Mouse (Mus musculus) embryonic facial prominence, embryonic 11.5 days (tissue): ENCODE measurements at regions not wholly inside any gene's neighbourhood (a gene's known extent, or its start where the extent isn't known, plus 50 kb on each side); places are given as distances from the start of the nearest gene placed in this dataset.
A peak's percentile ranks its signal among the peaks of the same experiment; 100 is the strongest.

Experiments used
- ATAC-seq: fragments of 200-750 bp; cut with Nextera tagmentation; replicated peaks from 2 replicates; pipeline ENCODE4 v1.8.0; 2017; ENCODE audit warnings: low read depth; ENCODE audit not compliant: insufficient number of reproducible peaks, low FRiP score, low TSS enrichment
- DNase-seq: peaks from one replicate; pipeline ENCODE4 v3.0.0-alpha.2; 2015; ENCODE audit warnings: low spot score
- H3K27ac ChIP-seq: fragments of 300-500 bp; sonication (generic); replicated peaks from 2 replicates; pipeline ENCODE4 v1.5.1; 2014; ENCODE audit warnings: mild to moderate bottlenecking, low read depth, low read length, control low read depth
- H3K27me3 ChIP-seq: fragments of 300-500 bp; sonication (generic); 2 replicates; pipeline ENCODE4 v1.6.1; 2014; ENCODE audit warnings: mild to moderate bottlenecking, low read length, moderate library complexity, mixed read lengths; ENCODE audit not compliant: control insufficient read depth, insufficient read depth
- H3K36me3 ChIP-seq: fragments of 300-500 bp; sonication (generic); replicated peaks from 2 replicates; pipeline ENCODE4 v1.6.1; 2014; ENCODE audit warnings: low read depth, mild to moderate bottlenecking, low read length, moderate library complexity, mixed read lengths; ENCODE audit not compliant: control insufficient read depth, insufficient read depth
- H3K4me1 ChIP-seq: fragments of 300-500 bp; sonication (generic); 2 replicates; pipeline ENCODE4 v1.6.1; 2014; ENCODE audit warnings: low read length, mixed read lengths; ENCODE audit not compliant: control insufficient read depth, insufficient read depth
- H3K4me2 ChIP-seq: fragments of 300-500 bp; sonication (generic); 2 replicates; pipeline ENCODE4 v1.6.1; 2014; ENCODE audit warnings: low read depth, mild to moderate bottlenecking, control low read depth, low read length, moderate library complexity
- H3K4me3 ChIP-seq: fragments of 300-500 bp; sonication (generic); 2 replicates; pipeline ENCODE4 v1.5.1; 2014; ENCODE audit warnings: low read depth, low read length, control low read depth
- H3K9ac ChIP-seq: fragments of 300-500 bp; sonication (generic); replicated peaks from 2 replicates; pipeline ENCODE4 v1.6.1; 2014; ENCODE audit warnings: mild to moderate bottlenecking, control low read depth, low read length
- H3K9me3 ChIP-seq: fragments of 300-500 bp; sonication (generic); replicated peaks from 2 replicates; pipeline ENCODE4 v1.6.1; 2016; ENCODE audit warnings: mild to moderate bottlenecking, low read length, inconsistent platforms, mixed read lengths; ENCODE audit not compliant: control insufficient read depth
- WGBS: fragments of 180-500 bp; shearing (Covaris S2); extraction: QIAGEN DNeasy Blood & Tissue Kit; methylation state at CpG from one replicate; pipeline ENCODE4 v1.1.7; 2014; 5-methylcytosine and 5-hydroxymethylcytosine counted together

- DNase-seq: peak; percentile 86
- ATAC-seq: peak; percentile 83
- Histone ChIP-seq H3K4me1 (no peaks in the 10 kb centered on the region), H3K27ac (no peak overlapping the region), H3K9me3 (no peaks in the 10 kb centered on the region), H3K27me3 (no peaks in the 10 kb centered on the region), H3K36me3 (no peaks in the 10 kb centered on the region), H3K9ac (no peak overlapping the region), H3K4me3 (no peak overlapping the region), H3K4me2 (no peak overlapping the region)
- WGBS: 29% methylated on average over 7 of the region's 7 CpGs
Observed at GRCm38 (mm10) chr3:131940896-131941295, 144.2 kb upstream of the Dkk2 start.

- H3K9me3 ChIP-seq: no peaks in the 10 kb centered on the region
- no peak overlapping the region for H3K4me2 ChIP-seq
- no peaks in the 10 kb centered on the region for H3K27me3 ChIP-seq
- ATAC-seq (0 out of 2 replicates have a peak, but pooled peaks have one; percentile 52), DNase-seq (peak; percentile 21)
- H3K4me3 ChIP-seq: no peak overlapping the region
- no peaks in the 10 kb centered on the region for H3K36me3 ChIP-seq
- H3K27ac ChIP-seq: no peak overlapping the region
- 66% methylated on average over 24 of the region's 24 CpGs for WGBS
- no peaks in the 10 kb centered on the region for H3K4me1 ChIP-seq
- no peak overlapping the region for H3K9ac ChIP-seq
Observed at GRCm38 (mm10) chr3:131941961-131942753, 142.9 kb upstream of the Dkk2 start.

GRCm38 (mm10) chr3:131943436-131943835 lies 141.7 kb upstream of the Dkk2 start:
- H3K27me3 ChIP-seq: no peaks in the 10 kb centered on the region
- H3K27ac ChIP-seq: no peak overlapping the region
- ATAC-seq (no peak), DNase-seq (no peak)
- WGBS: 82% methylated on average over 7 of the region's 7 CpGs
- no peaks in the 10 kb centered on the region for H3K36me3 ChIP-seq
- no peak overlapping the region for H3K4me3 ChIP-seq
- no peaks in the 10 kb centered on the region for H3K9me3 ChIP-seq
- no peak overlapping the region for H3K9ac ChIP-seq
- H3K4me1 ChIP-seq: no peaks in the 10 kb centered on the region
- H3K4me2 ChIP-seq: no peak overlapping the region

- Histone ChIP-seq H3K4me3 (no peak overlapping the region), H3K36me3 (no peaks in the 10 kb centered on the region), H3K9me3 (no peaks in the 10 kb centered on the region), H3K4me2 (no peak overlapping the region), H3K27me3 (no peaks in the 10 kb centered on the region), H3K9ac (no peak overlapping the region), H3K27ac (no peak overlapping the region), H3K4me1 (no peaks in the 10 kb centered on the region)
- DNase-seq (no peak), ATAC-seq (no peak)
- WGBS: 92% methylated on average over 11 of the region's 11 CpGs
Observed at GRCm38 (mm10) chr3:131955771-131956170, 129.3 kb upstream of the Dkk2 start.

- DNase-seq (no peak), ATAC-seq (no peak)
- Histone ChIP-seq H3K27me3 (no peaks in the 10 kb centered on the region), H3K36me3 (no peaks in the 10 kb centered on the region), H3K27ac (no peak overlapping the region), H3K9me3 (no peaks in the 10 kb centered on the region), H3K4me1 (no peaks in the 10 kb centered on the region), H3K9ac (no peak overlapping the region), H3K4me2 (no peak overlapping the region), H3K4me3 (no peak overlapping the region)
- 94% methylated on average over 1 of the region's 1 CpGs for WGBS
Observed at GRCm38 (mm10) chr3:131960636-131961035, 124.5 kb upstream of the Dkk2 start.

GRCm38 (mm10) chr3:131961571-131961970 lies 123.5 kb upstream of the Dkk2 start:
- no peaks in the 10 kb centered on the region for H3K36me3 ChIP-seq
- H3K9me3 ChIP-seq: no peaks in the 10 kb centered on the region
- no peak overlapping the region for H3K4me2 ChIP-seq
- DNase-seq (no peak), ATAC-seq (no peak)
- no peaks in the 10 kb centered on the region for H3K27me3 ChIP-seq
- no peak overlapping the region for H3K4me3 ChIP-seq
- H3K27ac ChIP-seq: no peak overlapping the region
- H3K9ac ChIP-seq: no peak overlapping the region
- no peaks in the 10 kb centered on the region for H3K4me1 ChIP-seq

GRCm38 (mm10) chr3:131962870-131963269 lies 122.2 kb upstream of the Dkk2 start:
- no peak overlapping the region for H3K9ac ChIP-seq

GRCm38 (mm10) chr3:131964952-131965351 lies 120.1 kb upstream of the Dkk2 start:
- no peak overlapping the region for H3K27ac ChIP-seq
- 87% methylated on average over 9 of the region's 9 CpGs for WGBS
- no peak for ATAC-seq

More at GRCm38 (mm10) chr3:131962870-131963269, 122.2 kb upstream of the Dkk2 start:
- ATAC-seq: no peak
- no peaks in the 10 kb centered on the region for H3K36me3 ChIP-seq
- no peaks in the 10 kb centered on the region for H3K27me3 ChIP-seq
- no peaks in the 10 kb centered on the region for H3K4me1 ChIP-seq
- no peak for DNase-seq
- 85% methylated on average over 2 of the region's 2 CpGs for WGBS
- H3K9me3 ChIP-seq: no peaks in the 10 kb centered on the region
- H3K4me2 ChIP-seq: no peak overlapping the region
- no peak overlapping the region for H3K27ac ChIP-seq
- no peak overlapping the region for H3K4me3 ChIP-seq

More at GRCm38 (mm10) chr3:131964952-131965351, 120.1 kb upstream of the Dkk2 start:
- no peak overlapping the region for H3K4me2 ChIP-seq
- H3K4me1 ChIP-seq: no peaks in the 10 kb centered on the region
- no peaks in the 10 kb centered on the region for H3K36me3 ChIP-seq
- no peak overlapping the region for H3K9ac ChIP-seq
- H3K27me3 ChIP-seq: no peaks in the 10 kb centered on the region
- no peak overlapping the region for H3K4me3 ChIP-seq
- H3K9me3 ChIP-seq: no peaks in the 10 kb centered on the region
- DNase-seq: no peak
